Mouse (Mus musculus) midbrain, embryonic 16.5 days (tissue): Measurements from ENCODE around the gene Kcnmb4. TPM values are rescaled to one million over a fixed set of nuclear protein-coding genes. Genes with fewer than 3 reads are reported as not detected.

Experiments used
- ATAC-seq: fragments of 200-750 bp; cut with Nextera tagmentation; 2 replicates; pipeline ENCODE4 v1.8.0; 2017; ENCODE audit warnings: moderate TSS enrichment
- H3K27ac ChIP-seq: fragments of 300-500 bp; sonication (generic); 2 replicates; pipeline ENCODE4 v1.5.1; 2014; ENCODE audit warnings: mild to moderate bottlenecking, low read length, mixed read lengths
- H3K27me3 ChIP-seq: fragments of 300-500 bp; sonication (generic); 2 replicates; pipeline ENCODE4 v1.6.1; 2014; ENCODE audit warnings: low read depth, low read length, mixed read lengths; ENCODE audit not compliant: control insufficient read depth, insufficient read depth
- H3K36me3 ChIP-seq: fragments of 300-500 bp; sonication (generic); 2 replicates; pipeline ENCODE4 v1.6.1; 2014; ENCODE audit warnings: mild to moderate bottlenecking, low read length, moderate library complexity, mixed read lengths; ENCODE audit not compliant: control insufficient read depth, insufficient read depth
- H3K4me1 ChIP-seq: fragments of 300-500 bp; sonication (generic); 2 replicates; pipeline ENCODE4 v1.6.1; 2014; ENCODE audit warnings: mild to moderate bottlenecking, low read length, mixed read lengths; ENCODE audit not compliant: control insufficient read depth, insufficient read depth
- H3K4me2 ChIP-seq: fragments of 300-500 bp; sonication (generic); 2 replicates; pipeline ENCODE4 v1.6.1; 2014; ENCODE audit warnings: mild to moderate bottlenecking, low read length, mixed read lengths
- H3K4me3 ChIP-seq: fragments of 300-500 bp; sonication (generic); 2 replicates; pipeline ENCODE4 v1.5.1; 2014; ENCODE audit warnings: low read depth, mild to moderate bottlenecking, low read length, moderate library complexity, mixed read lengths
- H3K9ac ChIP-seq: fragments of 300-500 bp; sonication (generic); 2 replicates; pipeline ENCODE4 v1.6.1; 2014; ENCODE audit warnings: low read depth, low read length, mixed read lengths
- H3K9me3 ChIP-seq: fragments of 300-500 bp; sonication (generic); replicated peaks from 2 replicates; pipeline ENCODE4 v1.6.1; 2014; ENCODE audit warnings: mild to moderate bottlenecking, low read length, mixed read lengths; ENCODE audit not compliant: control insufficient read depth, poor library complexity, severe bottlenecking
- WGBS: fragments of 180-500 bp; shearing (Covaris S2); extraction: QIAGEN DNeasy Blood & Tissue Kit; methylation state at CpG from one replicate; pipeline ENCODE4 v1.1.7; 2014; 5-methylcytosine and 5-hydroxymethylcytosine counted together
- polyA plus RNA-seq: library from polyadenylated mRNA; unstranded; fragments of >200 nt; fragmentation: Nextera tagmentation; extraction: Ambion mirVana; gene quantifications from 2 replicates; pipeline ENCODE4 v1.2.1, GENCODE M21; 2015

The Kcnmb4 gene
- polyA plus RNA-seq, 1 experiment from 2014 or later, result 17.1 TPM

- WGBS, result 92% methylated on average over 5 of the region's 5 CpGs
- no peak for ATAC-seq
- Histone ChIP-seq H3K9me3 (no peaks in the 10 kb centered on the region; the same call in 1 of the 2 replicates), H3K4me1 (peaks cover 13% of the 10 kb centered on the region), H3K4me3 (no peak overlapping the region), H3K4me2 (no peak overlapping the region), H3K27me3 (no peaks in the 10 kb centered on the region), H3K27ac (no peak overlapping the region), H3K36me3 (no peaks in the 10 kb centered on the region), H3K9ac (no peak overlapping the region)
Measured at GRCm38 (mm10) chr10:116468094-116468493, 5.6 kb downstream of the Kcnmb4 start.

- no peaks in the 10 kb centered on the region; the same call in 1 of the 2 replicates for H3K9me3 ChIP-seq
- WGBS, result 93% methylated on average over 12 of the region's 12 CpGs
- no peak overlapping the region for H3K9ac ChIP-seq
- ATAC-seq, result no peak
- no peaks in the 10 kb centered on the region for H3K36me3 ChIP-seq
- no peaks in the 10 kb centered on the region for H3K4me1 ChIP-seq
- no peak overlapping the region for H3K27ac ChIP-seq
- no peak overlapping the region for H3K4me2 ChIP-seq
- H3K27me3 ChIP-seq, result no peaks in the 10 kb centered on the region
- H3K4me3 ChIP-seq, result no peak overlapping the region
Measured at GRCm38 (mm10) chr10:116463753-116464345, 9.8 kb downstream of the Kcnmb4 start.

- 89% methylated on average over 9 of the region's 9 CpGs for WGBS
- no peaks in the 10 kb centered on the region for H3K4me1 ChIP-seq
- no peaks in the 10 kb centered on the region for H3K27me3 ChIP-seq
- H3K9ac ChIP-seq, result no peak overlapping the region
- no peak overlapping the region for H3K4me2 ChIP-seq
- H3K36me3 ChIP-seq, result no peaks in the 10 kb centered on the region
- H3K27ac ChIP-seq, result no peak overlapping the region
- H3K9me3 ChIP-seq, result no peaks in the 10 kb centered on the region; the same call in 1 of the 2 replicates
- no peak overlapping the region for H3K4me3 ChIP-seq
- ATAC-seq, result no peak
Measured at GRCm38 (mm10) chr10:116461443-116461842, 12.2 kb downstream of the Kcnmb4 start.

- H3K4me1 ChIP-seq, result no peaks in the 10 kb centered on the region
- 93% methylated on average over 9 of the region's 9 CpGs for WGBS
- no peaks in the 10 kb centered on the region for H3K36me3 ChIP-seq
- ATAC-seq, result no peak
- no peak overlapping the region for H3K9ac ChIP-seq
- no peak overlapping the region for H3K4me3 ChIP-seq
- H3K27me3 ChIP-seq, result no peaks in the 10 kb centered on the region
- no peak overlapping the region for H3K27ac ChIP-seq
- no peaks in the 10 kb centered on the region; the same call in 1 of the 2 replicates for H3K9me3 ChIP-seq
- no peak overlapping the region for H3K4me2 ChIP-seq
Measured at GRCm38 (mm10) chr10:116458786-116459185, 14.9 kb downstream of the Kcnmb4 start.

- no peak overlapping the region for H3K27ac ChIP-seq
- H3K4me1 ChIP-seq, result no peaks in the 10 kb centered on the region
- H3K9me3 ChIP-seq, result 0 out of 2 replicates have a peak, but pooled peaks cover 3% of the 10 kb centered on the region
- no peak for ATAC-seq
- H3K36me3 ChIP-seq, result no peaks in the 10 kb centered on the region
- H3K9ac ChIP-seq, result no peak overlapping the region
- WGBS, result over 99% methylated on average over 7 of the region's 7 CpGs
- no peaks in the 10 kb centered on the region for H3K27me3 ChIP-seq
- no peak overlapping the region for H3K4me2 ChIP-seq
- H3K4me3 ChIP-seq, result no peak overlapping the region
Measured at GRCm38 (mm10) chr10:116452771-116453170, 20.9 kb downstream of the Kcnmb4 start.

GRCm38 (mm10) chr10:116450621-116451020 is 23.1 kb downstream of the Kcnmb4 start:
- H3K27ac ChIP-seq, result no peak overlapping the region
- no peak overlapping the region for H3K9ac ChIP-seq
- H3K4me3 ChIP-seq, result no peak overlapping the region
- no peaks in the 10 kb centered on the region for H3K36me3 ChIP-seq
- 82% methylated on average over 9 of the region's 9 CpGs for WGBS
- no peak for ATAC-seq
- H3K9me3 ChIP-seq, result 0 out of 2 replicates have a peak, but pooled peaks cover 3% of the 10 kb centered on the region
- no peaks in the 10 kb centered on the region for H3K4me1 ChIP-seq
- H3K4me2 ChIP-seq, result no peak overlapping the region
- H3K27me3 ChIP-seq, result no peaks in the 10 kb centered on the region

GRCm38 (mm10) chr10:116448166-116448565 is 25.5 kb downstream of the Kcnmb4 start:
- Histone ChIP-seq H3K36me3 (no peaks in the 10 kb centered on the region), H3K27me3 (no peaks in the 10 kb centered on the region), H3K4me2 (no peak overlapping the region), H3K4me3 (no peak overlapping the region), H3K27ac (no peak overlapping the region), H3K9ac (no peak overlapping the region), H3K4me1 (no peaks in the 10 kb centered on the region), H3K9me3 (0 out of 2 replicates have a peak, but pooled peaks cover 3% of the 10 kb centered on the region)
- WGBS, result 94% methylated on average over 12 of the region's 12 CpGs
- no peak for ATAC-seq

- H3K27ac ChIP-seq, result no peak overlapping the region
- H3K36me3 ChIP-seq, result no peaks in the 10 kb centered on the region
- no peak for ATAC-seq
- no peak overlapping the region for H3K9ac ChIP-seq
- no peaks in the 10 kb centered on the region for H3K4me1 ChIP-seq
- H3K9me3 ChIP-seq, result no peaks in the 10 kb centered on the region
- WGBS, result 94% methylated on average over 9 of the region's 9 CpGs
- H3K4me2 ChIP-seq, result no peak overlapping the region
- no peak overlapping the region for H3K4me3 ChIP-seq
- H3K27me3 ChIP-seq, result no peaks in the 10 kb centered on the region
Measured at GRCm38 (mm10) chr10:116447176-116447575, 26.5 kb downstream of the Kcnmb4 start.

- H3K4me2 ChIP-seq, result no peak overlapping the region
- ATAC-seq, result no peak
- no peak overlapping the region for H3K27ac ChIP-seq
- H3K4me3 ChIP-seq, result no peak overlapping the region
- H3K4me1 ChIP-seq, result no peaks in the 10 kb centered on the region
- H3K9ac ChIP-seq, result no peak overlapping the region
- no peaks in the 10 kb centered on the region for H3K9me3 ChIP-seq
- 95% methylated on average over 10 of the region's 12 CpGs for WGBS
- H3K27me3 ChIP-seq, result no peaks in the 10 kb centered on the region
- no peaks in the 10 kb centered on the region for H3K36me3 ChIP-seq
Measured at GRCm38 (mm10) chr10:116446040-116446439, 27.6 kb downstream of the Kcnmb4 start.
